Mouse (Mus musculus) bone marrow, adult 2 months (tissue): Measurements from ENCODE around the gene Zhx3. TPM values are rescaled to one million over a fixed set of nuclear protein-coding genes. Genes with fewer than 3 reads are reported as not detected.

Experiments
- H3K27ac ChIP-seq: fragments of 200-500 bp; 2 replicates; pipeline ENCODE4 v1.5.1; 2012; ENCODE audit warnings: low read depth, mild to moderate bottlenecking, control low read depth, inconsistent platforms, low read length; ENCODE audit not compliant: control insufficient read depth, poor library complexity, insufficient read depth
- H3K4me1 ChIP-seq: fragments of 200-500 bp; 2 replicates; pipeline ENCODE4 v1.6.1; 2011; ENCODE audit warnings: low read length; ENCODE audit not compliant: control insufficient read depth, insufficient read depth
- H3K4me3 ChIP-seq: fragments of 200-500 bp; replicated peaks from 2 replicates; pipeline ENCODE3; 2011; ENCODE audit warnings: mild to moderate bottlenecking, low read depth, low read length, control low read depth; ENCODE audit not compliant: control insufficient read depth
- CTCF ChIP-seq: fragments of 200-500 bp; IDR thresholded peaks from 2 replicates; pipeline ENCODE4 v1.5.1; 2011; ENCODE audit warnings: low read length, control low read depth; ENCODE audit not compliant: control insufficient read depth, insufficient read depth
- POLR2A ChIP-seq: fragments of 200-500 bp; IDR thresholded peaks from 2 replicates; pipeline ENCODE4 v1.6.1; 2011; ENCODE audit warnings: low read depth, mild to moderate bottlenecking, control low read depth, low read length, borderline replicate concordance; ENCODE audit not compliant: control insufficient read depth
- WGBS: fragments of 180-500 bp; shearing (Covaris S2); methylation state at CpG from one replicate; pipeline ENCODE4 v1.1.7; 2018; 5-methylcytosine and 5-hydroxymethylcytosine counted together
- polyA plus RNA-seq: library from polyadenylated mRNA; stranded (reverse); fragments of >200 nt; gene quantifications from 2 replicates; pipeline ENCODE4 v1.2.4, GENCODE M21; 2011; ENCODE audit warnings: low replicate concordance; ENCODE audit not compliant: missing spikeins, insufficient read depth, insufficient read length

The Zhx3 gene
- polyA plus RNA-seq, 1 experiment: 3.5 TPM

DNA sequence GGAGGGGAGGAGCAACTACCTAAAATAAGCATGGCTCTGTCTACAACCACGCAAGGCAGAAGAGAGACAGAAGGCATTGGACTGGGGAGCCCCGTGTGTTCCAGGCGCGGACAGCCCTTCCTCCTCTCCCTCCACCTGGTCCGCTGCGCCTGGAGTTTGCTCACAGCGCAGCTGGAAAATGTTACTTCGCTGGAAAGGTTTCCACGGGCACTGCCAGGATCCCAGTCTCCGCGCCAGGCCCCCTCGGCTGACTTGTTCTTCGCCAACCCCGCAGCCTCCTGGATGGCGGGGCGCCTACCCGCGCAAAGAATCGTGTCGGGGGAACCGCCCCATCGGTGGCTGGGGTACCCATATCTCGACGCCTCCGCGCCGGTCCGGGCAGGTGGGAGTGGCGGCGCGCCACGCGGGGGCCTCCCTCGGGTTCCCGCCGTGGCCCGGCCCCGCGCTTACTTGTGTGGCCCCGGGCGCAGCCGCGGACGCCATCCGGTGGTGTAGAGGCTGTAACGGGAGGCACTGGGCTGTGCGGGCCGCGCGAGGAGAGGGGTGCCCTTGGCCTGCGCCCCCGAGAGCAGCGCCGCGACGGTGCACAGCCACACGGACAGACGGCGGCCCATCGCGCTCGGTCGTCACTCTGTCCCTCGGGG lies 38.9 kb upstream of the Zhx3 start:
- no peak overlapping the region for H3K4me3 ChIP-seq
- H3K4me1 ChIP-seq: no peaks in the 10 kb centered on the region
- H3K27ac ChIP-seq: no peak overlapping the region; the same call in 1 of the 2 replicates
- TF ChIP-seq POLR2A: no peak
- TF ChIP-seq CTCF: no peak
- 5% methylated on average over 64 of the region's 64 CpGs for WGBS

DNA sequence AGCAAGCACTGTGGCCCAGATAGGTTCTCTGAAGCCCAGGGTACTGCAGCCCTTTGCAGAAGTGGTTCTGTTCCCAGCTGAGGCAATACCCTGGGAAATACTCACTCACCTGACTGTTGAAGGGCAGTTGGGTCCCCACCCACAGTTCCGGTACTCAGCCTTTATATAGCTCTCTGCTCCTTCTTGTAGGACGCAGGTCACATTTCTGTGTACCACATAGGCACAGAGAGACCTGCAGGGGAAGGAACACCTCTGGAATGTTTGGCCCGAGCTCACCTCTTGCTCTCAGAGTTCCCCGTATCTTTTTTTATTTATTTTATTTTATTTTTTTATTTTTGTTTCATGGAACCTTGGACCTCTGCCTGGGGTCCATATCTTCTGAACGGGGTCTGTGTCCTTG lies 37.8 kb upstream of the Zhx3 start:
- Histone ChIP-seq H3K4me3 (no peak overlapping the region), H3K27ac (no peak overlapping the region), H3K4me1 (no peaks in the 10 kb centered on the region)
- TF ChIP-seq POLR2A (no peak), CTCF (no peak)
- 75% methylated on average over 5 of the region's 5 CpGs for WGBS

DNA sequence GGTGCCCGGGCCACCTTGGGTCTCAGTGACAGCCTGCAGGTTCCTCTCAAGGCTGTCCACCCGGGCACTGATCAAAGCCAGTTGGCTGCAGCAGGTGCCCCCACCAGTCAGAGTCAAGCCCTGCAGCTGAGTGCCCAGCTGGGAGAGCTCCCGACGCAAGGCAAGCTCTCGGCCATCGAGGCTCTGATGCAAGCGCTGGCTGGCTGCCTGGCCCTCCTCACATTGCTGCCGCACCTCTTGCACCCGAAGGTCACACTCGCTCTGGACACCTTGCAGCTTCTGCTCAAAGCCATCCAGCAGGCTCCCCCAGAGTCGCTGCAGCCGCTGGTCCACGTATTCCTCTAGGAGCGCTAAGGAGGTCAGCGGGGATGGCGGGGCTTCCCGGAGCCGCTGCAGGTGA lies 35.8 kb upstream of the Zhx3 start:
- no peak overlapping the region for H3K4me3 ChIP-seq
- H3K4me1 ChIP-seq: no peaks in the 10 kb centered on the region
- 64% methylated on average over 18 of the region's 18 CpGs for WGBS
- TF ChIP-seq POLR2A (no peak), CTCF (no peak)
- no peak overlapping the region for H3K27ac ChIP-seq

- H3K27ac ChIP-seq: no peak overlapping the region
- TF ChIP-seq CTCF (no peak), POLR2A (no peak)
- H3K4me3 ChIP-seq: no peak overlapping the region
- WGBS: 71% methylated on average over 5 of the region's 5 CpGs
- no peaks in the 10 kb centered on the region for H3K4me1 ChIP-seq
These were observed 33.3 kb upstream of the Zhx3 start for GRCm38 (mm10) chr2:160906101-160906500.

DNA sequence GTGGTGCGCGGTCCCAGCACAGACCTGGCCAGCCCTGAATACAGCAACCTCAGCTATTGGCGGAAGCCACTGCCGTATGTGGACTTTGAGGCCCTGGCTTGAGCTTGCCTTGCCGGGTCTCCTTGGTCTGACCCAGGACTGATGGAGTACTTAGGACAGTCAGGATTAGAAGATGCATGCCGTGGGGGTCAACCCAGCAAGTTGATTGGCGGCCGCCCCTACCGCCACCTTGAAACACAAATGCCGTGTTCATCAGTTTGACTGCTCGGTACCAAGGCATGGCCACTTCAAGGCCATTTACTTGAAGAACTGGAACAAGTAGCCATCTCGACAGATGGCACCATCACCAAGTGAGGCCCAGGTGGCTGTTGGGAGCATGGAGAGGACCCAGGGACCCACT lies 32.5 kb upstream of the Zhx3 start:
- H3K4me1 ChIP-seq: no peaks in the 10 kb centered on the region
- no peak for TF ChIP-seq POLR2A
- no peak for TF ChIP-seq CTCF
- 92% methylated on average over 12 of the region's 12 CpGs for WGBS

GRCm38 (mm10) chr2:160901656-160902412 lies 29.0 kb upstream of the Zhx3 start:
- no peak overlapping the region for H3K4me3 ChIP-seq
- no peaks in the 10 kb centered on the region for H3K4me1 ChIP-seq
- no peak overlapping the region for H3K27ac ChIP-seq
- 61% methylated on average over 7 of the region's 7 CpGs for WGBS
- no peak for TF ChIP-seq POLR2A
- TF ChIP-seq CTCF: no peak

More for the DNA sequence above, 32.5 kb upstream of the Zhx3 start:
- no peak overlapping the region for H3K4me3 ChIP-seq
- no peak overlapping the region for H3K27ac ChIP-seq

DNA sequence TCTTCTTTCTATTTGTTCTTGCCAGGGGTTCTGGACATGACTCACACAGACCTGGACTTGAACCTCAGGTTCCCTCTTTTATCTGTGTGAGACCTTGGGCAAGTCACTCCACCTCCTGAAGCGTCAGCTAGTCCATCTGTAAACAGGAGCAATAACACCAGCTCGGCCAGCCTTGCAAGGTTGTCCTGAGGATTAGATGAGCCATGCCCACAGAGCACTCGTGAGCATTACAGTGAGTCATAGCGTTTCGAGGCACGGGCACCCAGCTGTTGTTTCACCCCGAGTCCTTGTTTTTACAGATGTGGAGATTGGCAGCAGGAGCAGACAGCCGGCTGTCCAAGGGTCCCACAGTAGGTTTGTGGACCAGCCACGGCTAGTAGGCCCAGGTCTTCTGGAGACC lies 18.9 kb upstream of the Zhx3 start:
- no peaks in the 10 kb centered on the region for H3K4me1 ChIP-seq
- no peak for TF ChIP-seq POLR2A
- TF ChIP-seq CTCF: no peak
- WGBS: 77% methylated on average over 9 of the region's 9 CpGs
- H3K4me3 ChIP-seq: no peak overlapping the region
- H3K27ac ChIP-seq: no peak overlapping the region

GRCm38 (mm10) chr2:160891045-160891444 lies 18.2 kb upstream of the Zhx3 start:
- no peak for TF ChIP-seq POLR2A
- TF ChIP-seq CTCF: no peak
- Histone ChIP-seq H3K27ac (no peak overlapping the region), H3K4me3 (no peak overlapping the region), H3K4me1 (no peaks in the 10 kb centered on the region)
- 80% methylated on average over 5 of the region's 5 CpGs for WGBS
